Mouse (Mus musculus) lung, adult 2 months (tissue): ENCODE data around the gene Gm2163.
"Not testable (repeated sequence)": the region's sequence is repeated elsewhere in the genome, so short reads cannot be mapped to it uniquely, and the experiment has no call there.

Source experiments
- CTCF ChIP-seq: fragments of 200-500 bp; IDR thresholded peaks from 2 replicates; pipeline ENCODE4 v1.5.1; 2011; ENCODE audit warnings: mild to moderate bottlenecking, low read length, control low read depth; ENCODE audit not compliant: insufficient read depth
- POLR2A ChIP-seq: fragments of 200-500 bp; IDR thresholded peaks from 2 replicates; pipeline ENCODE4 v1.6.1; 2011; ENCODE audit warnings: low read depth, mild to moderate bottlenecking, control low read depth, low read length, borderline replicate concordance; ENCODE audit errors: extremely low read depth

GRCm38 (mm10) chr4:42466452-42466851 lies at the start of gene Gm2163:
- not testable (repeated sequence) for TF ChIP-seq CTCF, POLR2A
